Mouse (Mus musculus) thymus, adult 2 months (tissue): Measurements from ENCODE around the gene Wars2. TPM values are rescaled to one million over a fixed set of nuclear protein-coding genes. Genes with fewer than 3 reads are reported as not detected.

ENCODE experiments used
- DNase-seq: peaks from one replicate; pipeline ENCODE4 v3.0.0; 2021
- H3K27ac ChIP-seq: fragments of 200-500 bp; 2 replicates; pipeline ENCODE4 v1.5.1; 2012; ENCODE audit warnings: low read length, control low read depth; ENCODE audit not compliant: control insufficient read depth, insufficient read depth
- H3K27me3 ChIP-seq: fragments of 200-500 bp; 2 replicates; pipeline ENCODE4 v1.6.1; 2012; ENCODE audit warnings: mild to moderate bottlenecking, low read length, moderate library complexity, mixed read lengths; ENCODE audit not compliant: control insufficient read depth, insufficient read depth
- H3K36me3 ChIP-seq: fragments of 200-500 bp; 2 replicates; pipeline ENCODE4 v1.6.1; 2012; ENCODE audit warnings: mild to moderate bottlenecking, low read length, moderate library complexity; ENCODE audit not compliant: control insufficient read depth, insufficient read depth
- H3K4me1 ChIP-seq: fragments of 200-500 bp; replicated peaks from 2 replicates; pipeline ENCODE4 v1.6.1; 2012; ENCODE audit warnings: low read length; ENCODE audit not compliant: control insufficient read depth, insufficient read depth
- H3K4me3 ChIP-seq: fragments of 200-500 bp; 2 replicates; pipeline ENCODE4 v1.5.1; 2012; ENCODE audit warnings: mild to moderate bottlenecking, low read length, control low read depth, moderate library complexity; ENCODE audit not compliant: control insufficient read depth, insufficient read depth
- CTCF ChIP-seq: fragments of 200-500 bp; IDR thresholded peaks from 2 replicates; pipeline ENCODE4 v1.5.1; 2012; ENCODE audit warnings: mild to moderate bottlenecking, control low read depth, low read length, moderate library complexity, borderline replicate concordance; ENCODE audit not compliant: control insufficient read depth, poor library complexity, insufficient read depth; ENCODE audit errors: extremely low read depth
- POLR2A ChIP-seq: fragments of 200-500 bp; IDR thresholded peaks from 2 replicates; pipeline ENCODE4 v1.6.1; 2012; ENCODE audit warnings: mild to moderate bottlenecking, low read length, control low read depth, moderate library complexity; ENCODE audit not compliant: control insufficient read depth, poor library complexity, insufficient read depth; ENCODE audit errors: extremely low read depth
- WGBS: fragments of 180-500 bp; shearing (Covaris S2); methylation state at CpG from one replicate; pipeline ENCODE4 v1.1.7; 2018; 5-methylcytosine and 5-hydroxymethylcytosine counted together
- polyA plus RNA-seq: library from polyadenylated mRNA; depleted of rRNA; stranded (reverse); fragments of >200 nt; gene quantifications from 2 replicates; pipeline ENCODE4 v1.2.3, GENCODE M21; 2012

Gene Wars2
- polyA plus RNA-seq, 1 experiment, result 6.0 TPM

DNA sequence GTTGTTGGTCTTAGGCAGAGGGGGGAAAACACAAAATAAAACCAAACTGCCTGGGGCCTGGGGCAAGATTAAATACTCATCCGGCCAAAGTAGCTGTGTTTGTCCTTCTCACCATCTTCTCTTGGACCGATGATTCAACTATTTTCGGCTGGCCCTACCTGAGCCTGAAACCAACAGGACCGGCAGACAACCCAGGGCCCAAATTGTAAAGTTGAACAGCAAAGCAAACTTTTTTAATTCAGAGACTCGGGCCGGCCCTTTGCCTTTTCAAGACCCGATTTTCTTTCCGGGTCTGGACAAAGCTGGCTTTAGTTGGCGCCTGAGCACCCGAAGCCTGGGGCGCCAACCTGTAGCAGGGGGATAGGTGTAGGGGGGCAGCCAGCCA is 115.5 kb downstream of the Wars2 start:
- TF ChIP-seq POLR2A, result no peak
- no peak for TF ChIP-seq CTCF
- DNase-seq, result no peak
- Histone ChIP-seq H3K27ac (no peak overlapping the region), H3K4me3 (no peak overlapping the region), H3K27me3 (peaks cover 38% of the 10 kb centered on the region), H3K36me3 (no peaks in the 10 kb centered on the region), H3K4me1 (no peaks in the 10 kb centered on the region; the same call in none of the 2 replicates)
- 16% methylated on average over 11 of the region's 11 CpGs for WGBS

DNA sequence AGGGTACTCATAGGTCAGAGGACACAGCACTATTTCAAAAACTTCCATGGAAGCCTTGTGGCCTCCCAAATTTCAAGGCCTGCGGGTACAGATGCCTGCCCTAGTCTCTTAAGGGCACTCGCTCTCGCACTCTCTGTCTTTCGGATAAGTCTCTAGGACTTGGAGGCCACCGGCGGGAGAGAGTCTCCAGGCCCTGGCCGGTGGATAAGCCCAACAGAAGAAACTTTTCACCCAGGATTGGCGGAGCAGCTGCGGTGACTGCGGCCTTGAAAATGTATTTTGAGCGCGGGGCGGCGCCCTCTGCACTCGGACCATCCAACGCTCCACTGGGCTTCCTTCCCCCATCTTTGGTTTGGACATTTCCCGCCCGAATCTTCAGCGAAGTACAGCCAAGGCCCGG is 115.9 kb downstream of the Wars2 start:
- peaks cover 42% of the 10 kb centered on the region for H3K27me3 ChIP-seq
- WGBS, result 14% methylated on average over 20 of the region's 20 CpGs
- no peak for DNase-seq
- H3K36me3 ChIP-seq, result no peaks in the 10 kb centered on the region
- H3K4me3 ChIP-seq, result no peak overlapping the region
- no peak for TF ChIP-seq POLR2A
- TF ChIP-seq CTCF, result no peak
- no peak overlapping the region for H3K27ac ChIP-seq
- no peaks in the 10 kb centered on the region; the same call in none of the 2 replicates for H3K4me1 ChIP-seq

DNA sequence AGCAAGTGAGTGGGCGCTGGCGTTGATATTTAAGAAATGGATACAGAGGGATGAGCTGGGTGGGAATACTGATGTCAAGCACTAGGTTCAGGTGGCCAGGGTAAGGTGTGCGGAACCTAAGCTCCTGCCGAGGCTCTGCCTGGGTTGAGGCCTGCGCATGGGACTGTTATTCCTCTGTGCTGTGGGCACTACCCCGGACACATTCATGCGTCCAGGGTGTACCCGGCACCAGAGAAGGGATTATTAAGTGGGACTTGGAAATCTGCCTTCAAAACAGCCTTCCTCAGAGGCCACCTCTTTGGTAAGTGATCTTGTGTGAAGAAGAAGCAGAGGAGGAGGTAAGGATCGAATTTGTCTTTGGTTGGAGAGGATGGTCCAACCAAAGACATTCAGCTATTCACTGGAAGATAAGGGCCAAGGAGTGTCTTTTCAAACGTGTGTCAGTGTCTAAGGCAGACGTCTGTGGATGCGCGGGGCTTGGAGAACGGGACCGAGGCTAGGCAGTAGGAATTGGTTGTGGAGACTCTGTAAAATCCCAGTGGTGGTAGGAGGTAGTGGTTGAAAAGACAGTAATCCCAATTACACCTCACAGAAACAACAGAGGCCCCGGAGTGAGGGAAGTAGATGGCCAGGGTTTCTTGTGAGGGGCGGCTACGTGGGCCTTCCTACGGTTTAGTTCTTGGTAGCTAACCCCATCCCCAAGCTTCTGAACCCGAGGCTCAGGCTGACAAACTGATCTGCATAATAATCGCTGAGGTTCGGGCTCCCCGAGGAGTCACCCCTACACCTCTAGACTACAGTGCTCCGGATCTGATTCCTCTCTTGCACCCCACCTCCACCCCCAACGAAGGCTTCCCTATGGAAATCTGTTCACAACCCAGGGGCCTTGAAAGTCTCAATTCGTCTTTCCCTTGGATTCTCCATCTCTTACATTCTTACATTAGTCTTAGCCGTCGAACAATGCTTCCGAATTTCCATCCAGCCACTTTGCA is 117.0 kb downstream of the Wars2 start:
- H3K4me3 ChIP-seq, result no peak overlapping the region
- no peaks in the 10 kb centered on the region; the same call in none of the 2 replicates for H3K4me1 ChIP-seq
- no peaks in the 10 kb centered on the region for H3K36me3 ChIP-seq
- H3K27ac ChIP-seq, result no peak overlapping the region
- no peak for DNase-seq
- peaks cover 42% of the 10 kb centered on the region for H3K27me3 ChIP-seq
- 17% methylated on average over 29 of the region's 29 CpGs for WGBS
- no peak for TF ChIP-seq POLR2A
- TF ChIP-seq CTCF, result no peak

DNA sequence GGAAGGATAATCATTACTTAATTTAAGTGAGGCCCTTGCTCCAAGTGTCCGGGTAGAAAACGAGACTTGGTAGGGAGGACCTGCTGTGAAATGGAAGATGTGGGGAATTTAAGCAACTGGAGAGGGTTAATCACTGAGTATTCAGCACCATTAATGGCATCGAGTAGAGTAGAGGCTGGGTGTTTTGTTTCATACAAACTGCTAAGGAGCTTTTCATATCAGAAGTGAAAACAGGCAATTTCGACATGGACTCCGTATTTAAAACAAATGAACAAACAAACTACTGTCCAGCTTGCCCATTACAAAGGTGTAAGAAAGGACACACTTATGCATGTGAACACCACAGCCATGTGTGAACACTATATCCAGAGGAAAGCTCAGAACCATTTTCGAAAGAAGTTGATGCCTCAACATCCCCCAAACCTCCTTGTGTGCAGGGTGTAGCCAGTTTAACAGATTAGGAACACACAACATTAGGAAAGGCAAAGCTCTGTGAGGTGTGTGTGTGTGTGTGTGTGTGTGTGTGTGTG is 118.9 kb downstream of the Wars2 start:
- WGBS, result 15% methylated on average over 6 of the region's 6 CpGs
- H3K27ac ChIP-seq, result no peak overlapping the region
- H3K36me3 ChIP-seq, result no peaks in the 10 kb centered on the region
- TF ChIP-seq POLR2A (no peak), CTCF (no peak)
- H3K27me3 ChIP-seq, result peaks cover 34% of the 10 kb centered on the region
- no peak for DNase-seq
- no peak overlapping the region for H3K4me3 ChIP-seq
- no peaks in the 10 kb centered on the region for H3K4me1 ChIP-seq

DNA sequence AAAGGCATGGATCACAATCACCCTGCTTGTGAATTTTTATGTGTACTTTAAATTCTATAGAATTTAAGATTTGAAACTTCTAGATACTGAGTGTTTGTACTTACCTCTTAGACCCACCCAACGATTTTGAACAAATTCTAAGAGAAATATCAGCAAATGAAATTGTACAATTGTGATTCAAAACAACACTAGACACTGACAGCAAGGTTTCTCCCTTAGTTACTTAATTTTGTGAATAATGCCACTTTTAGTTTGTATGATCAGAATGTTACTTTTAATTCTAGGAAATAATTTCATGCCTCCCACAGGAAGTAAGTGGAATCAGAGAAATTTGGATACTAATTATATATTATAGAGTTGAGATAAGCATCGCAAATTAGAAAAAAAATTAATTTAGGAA is 119.5 kb downstream of the Wars2 start:
- 38% methylated on average over 2 of the region's 2 CpGs for WGBS
- TF ChIP-seq CTCF (no peak), POLR2A (no peak)
- H3K27me3 ChIP-seq, result peaks cover 33% of the 10 kb centered on the region

DNA sequence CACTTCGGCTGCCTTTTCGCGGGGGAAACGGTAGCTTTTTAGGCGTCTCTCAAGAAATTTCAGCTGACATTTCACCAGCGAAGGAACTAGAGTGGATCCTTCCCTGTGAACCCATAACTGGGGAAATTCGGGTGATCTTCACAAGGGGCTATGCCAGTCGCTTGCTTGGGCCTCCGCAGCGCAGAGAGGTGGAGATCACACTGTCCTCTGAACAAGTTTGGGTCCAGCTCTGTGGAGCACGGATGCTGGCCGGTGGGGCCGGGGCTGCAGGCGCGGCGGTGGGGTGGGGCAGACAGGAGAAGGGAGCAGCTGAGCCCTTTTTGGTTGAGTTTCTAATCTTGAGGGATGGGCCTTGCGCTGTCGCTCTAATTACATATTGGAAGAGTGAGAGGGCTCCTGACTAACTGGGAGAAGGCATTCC is 120.5 kb downstream of the Wars2 start:
- Histone ChIP-seq H3K36me3 (no peaks in the 10 kb centered on the region), H3K4me3 (no peak overlapping the region), H3K4me1 (no peaks in the 10 kb centered on the region), H3K27me3 (peaks cover 25% of the 10 kb centered on the region), H3K27ac (no peak overlapping the region)
- TF ChIP-seq CTCF (no peak), POLR2A (no peak)
- DNase-seq, result no peak
- WGBS, result 10% methylated on average over 18 of the region's 18 CpGs

More for the DNA sequence above, 119.5 kb downstream of the Wars2 start:
- Histone ChIP-seq H3K4me3 (no peak overlapping the region), H3K36me3 (no peaks in the 10 kb centered on the region), H3K4me1 (no peaks in the 10 kb centered on the region), H3K27ac (no peak overlapping the region)
- DNase-seq, result no peak

DNA sequence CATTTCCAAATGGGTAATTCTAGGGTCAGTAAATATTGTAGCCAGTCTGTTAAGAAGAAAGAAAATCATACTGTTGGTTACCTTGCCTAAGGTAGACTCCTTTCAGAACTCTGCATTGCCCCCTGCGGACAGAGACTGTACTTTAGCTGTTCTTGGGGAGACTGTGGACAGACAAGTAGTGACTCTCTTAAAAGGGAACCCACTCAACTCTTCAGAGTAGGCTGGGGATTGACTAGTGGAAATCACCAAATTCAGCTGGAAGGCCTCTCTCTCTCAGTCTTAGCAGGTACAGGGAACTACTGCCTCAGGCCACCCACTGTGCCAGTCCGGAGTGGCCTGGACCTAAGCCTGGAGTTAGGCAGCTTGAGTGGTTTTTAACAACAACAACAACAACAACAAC is 121.1 kb downstream of the Wars2 start:
- Histone ChIP-seq H3K27me3 (peaks cover 19% of the 10 kb centered on the region), H3K4me1 (no peaks in the 10 kb centered on the region), H3K36me3 (no peaks in the 10 kb centered on the region), H3K4me3 (no peak overlapping the region), H3K27ac (no peak overlapping the region)
- TF ChIP-seq CTCF, result no peak
- TF ChIP-seq POLR2A, result no peak
- 27% methylated on average over 2 of the region's 2 CpGs for WGBS
- no peak for DNase-seq
